Mouse (Mus musculus) G1E (cell line): Measurements from ENCODE around the gene Tas2r118.

Source experiments
- CTCF ChIP-seq: IDR thresholded peaks from 2 replicates; pipeline ENCODE4 v1.5.1; 2012; ENCODE audit warnings: low read depth, low read length, inconsistent platforms, mixed read lengths
- GATA1 ChIP-seq: IDR thresholded peaks from 2 replicates; pipeline ENCODE4 v1.6.1; 2012; ENCODE audit warnings: borderline replicate concordance, low read length, inconsistent platforms, mixed read lengths
- POLR2AphosphoS5 ChIP-seq: IDR thresholded peaks from 2 replicates; pipeline ENCODE4 v1.6.1; 2012; ENCODE audit warnings: low read depth, low read length, inconsistent platforms; ENCODE audit not compliant: insufficient replicate concordance
- TAL1 ChIP-seq: conservative IDR thresholded peaks from 2 replicates; pipeline ENCODE4 v1.6.1; 2012; ENCODE audit warnings: low read depth, low read length, inconsistent platforms, mixed read lengths

DNA sequence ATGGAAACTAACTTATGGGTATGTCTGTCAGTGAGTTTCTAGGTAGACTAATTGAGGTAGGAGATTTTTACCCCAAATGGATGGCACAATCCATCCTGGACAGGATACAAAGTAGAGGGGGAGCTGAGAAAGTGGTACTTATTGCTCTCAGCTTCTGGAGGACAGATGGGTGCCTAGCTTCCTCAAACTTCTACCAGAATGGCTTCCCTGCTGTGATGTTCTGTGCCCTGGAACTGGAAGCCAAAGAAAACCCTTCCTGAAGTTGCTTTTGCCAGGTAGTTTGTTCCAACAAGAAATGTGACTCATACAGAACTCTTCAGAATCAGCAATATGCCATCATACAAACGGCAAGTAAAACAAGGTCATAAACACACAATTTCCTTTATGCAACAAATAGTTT is 29.1 kb downstream of the Tas2r118 start:
- TF ChIP-seq CTCF (no peak), GATA1 (no peak), TAL1 (no peak), POLR2AphosphoS5 (no peak)
